Mouse (Mus musculus): ENCODE results near the gene Tmem63a. TPM values are rescaled to one million over a fixed set of nuclear protein-coding genes. Genes with fewer than 3 reads are reported as not detected.

Gene Tmem63a
- total RNA-seq, 2 experiments from 2014 or later, result 14.8 to 36.9 TPM

Other genes starting within 250 kb of the Tmem63a start
- gene Mixl1, start 245.3 kb upstream of the Tmem63a start, total RNA-seq (2014; fragmentation: Nextera tagmentation), result not detected in 2 replicates
- gene Mixl1, start 245.3 kb upstream of the Tmem63a start, total RNA-seq (2017), result not detected in 2 replicates
- 23.5 and 26.5 TPM in 2 replicates for gene Acbd3, start 216.3 kb upstream of the Tmem63a start, total RNA-seq (2014; fragmentation: Nextera tagmentation)
- gene Acbd3, start 216.3 kb upstream of the Tmem63a start, total RNA-seq (2017), result 40.6 and 44.6 TPM in 2 replicates
- 1,208 and 1,212 TPM in 2 replicates for gene H3f3a, start 128.4 kb upstream of the Tmem63a start, total RNA-seq (2014; fragmentation: Nextera tagmentation)
- gene H3f3a, start 128.4 kb upstream of the Tmem63a start, total RNA-seq (2017), result 1,574 and 1,754 TPM in 2 replicates
- 18.0 and 23.5 TPM in 2 replicates for gene Sde2, start 91.2 kb upstream of the Tmem63a start, total RNA-seq (2014; fragmentation: Nextera tagmentation)
- gene Sde2, start 91.2 kb upstream of the Tmem63a start, total RNA-seq (2017), result 29.5 and 29.8 TPM in 2 replicates
- gene Lefty2, start 49.2 kb upstream of the Tmem63a start, total RNA-seq (2014; fragmentation: Nextera tagmentation), result not detected in 2 replicates
- gene Lefty2, start 49.2 kb upstream of the Tmem63a start, total RNA-seq (2017), result not detected in 2 replicates
- gene Pycr2, start 38.1 kb upstream of the Tmem63a start, total RNA-seq (2014; fragmentation: Nextera tagmentation), result 48.7 and 53.2 TPM in 2 replicates
- 27.8 and 28.4 TPM in 2 replicates for gene Pycr2, start 38.1 kb upstream of the Tmem63a start, total RNA-seq (2017)
- 1.5 TPM in 1 of 2 replicates, not detected in the other for gene Lefty1, start 7.3 kb upstream of the Tmem63a start, total RNA-seq (2014; fragmentation: Nextera tagmentation)
- 0.47 TPM in 1 of 2 replicates, not detected in the other for gene Lefty1, start 7.3 kb upstream of the Tmem63a start, total RNA-seq (2017)
- not detected in 2 replicates for gene Ephx1, start 78.6 kb downstream of the Tmem63a start, total RNA-seq (2014; fragmentation: Nextera tagmentation)
- gene Ephx1, start 78.6 kb downstream of the Tmem63a start, total RNA-seq (2017), result 0.13 and 2.1 TPM in 2 replicates
- not detected in 2 replicates for gene 9130409I23Rik, start 108.9 kb downstream of the Tmem63a start, total RNA-seq (2014; fragmentation: Nextera tagmentation)
- not detected in 2 replicates for gene 9130409I23Rik, start 108.9 kb downstream of the Tmem63a start, total RNA-seq (2017)
- 43.2 and 52.6 TPM in 2 replicates for gene Nvl, start 201.9 kb downstream of the Tmem63a start, total RNA-seq (2014; fragmentation: Nextera tagmentation)
- 24.9 and 26.2 TPM in 2 replicates for gene Nvl, start 201.9 kb downstream of the Tmem63a start, total RNA-seq (2017)
- 86.6 and 91.4 TPM in 2 replicates for gene Cnih4, start 202.3 kb downstream of the Tmem63a start, total RNA-seq (2014; fragmentation: Nextera tagmentation)
- gene Cnih4, start 202.3 kb downstream of the Tmem63a start, total RNA-seq (2017), result 99.8 and 109 TPM in 2 replicates

All from granulocyte monocyte progenitor cell, adult 5-6 weeks (primary cell).